Mouse (Mus musculus) heart, postnatal 10 days (tissue): Measurements from ENCODE around the gene Fgfr2. TPM values are rescaled to one million over a fixed set of nuclear protein-coding genes. Genes with fewer than 3 reads are reported as not detected.
A peak's percentile ranks its signal among the peaks of the same experiment; 100 is the strongest.

Experiments used
- DNase-seq, 2 experiments: peaks; one replicate each; pipeline ENCODE4 v3.0.0; 2021
- intact Hi-C: fragments of 180-260 bp; cut with DNase I; formaldehyde crosslinking; loops from one replicate; pipeline ENCODE4 v1.15.1; 2025
- total RNA-seq, 2 experiments: library from RNA; stranded (reverse); gene quantifications; 2 replicates each; pipeline ENCODE4 v1.2.3; 2021

Gene Fgfr2
- total RNA-seq, 2 experiments from 2014 or later: 6.2 to 6.3 TPM

GRCm38 (mm10) chr7:132286630-132287339, 836.4 kb downstream of the Fgfr2 start:
- intact Hi-C loops: loop anchor here (2.0 kb wide), 1 partner anchor 28 kb away; no protein-coding TSS in a partner anchor
- DNase-seq: no peak

DNA sequence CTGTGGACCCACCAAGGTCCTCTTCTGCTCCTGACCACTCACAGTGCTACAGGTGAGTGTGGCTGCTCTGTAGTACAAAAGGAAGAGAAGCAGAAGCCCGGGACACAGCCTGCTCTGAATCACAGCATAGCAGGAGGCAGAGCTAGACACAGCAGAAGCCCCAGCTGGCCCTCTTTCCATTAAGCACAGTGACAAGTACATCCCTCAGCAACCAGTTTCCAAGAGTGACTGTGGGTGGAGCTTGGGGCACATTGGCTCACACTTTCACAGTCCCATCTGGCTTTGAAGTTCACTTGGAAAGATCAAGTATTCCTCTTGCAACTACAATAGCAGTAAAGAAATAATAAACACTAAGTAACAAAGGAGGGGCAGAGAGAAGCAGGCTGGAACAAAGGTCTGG, 838.4 kb downstream of the Fgfr2 start:
- DNase-seq: no peak
- intact Hi-C loops: no loop called here

DNA sequence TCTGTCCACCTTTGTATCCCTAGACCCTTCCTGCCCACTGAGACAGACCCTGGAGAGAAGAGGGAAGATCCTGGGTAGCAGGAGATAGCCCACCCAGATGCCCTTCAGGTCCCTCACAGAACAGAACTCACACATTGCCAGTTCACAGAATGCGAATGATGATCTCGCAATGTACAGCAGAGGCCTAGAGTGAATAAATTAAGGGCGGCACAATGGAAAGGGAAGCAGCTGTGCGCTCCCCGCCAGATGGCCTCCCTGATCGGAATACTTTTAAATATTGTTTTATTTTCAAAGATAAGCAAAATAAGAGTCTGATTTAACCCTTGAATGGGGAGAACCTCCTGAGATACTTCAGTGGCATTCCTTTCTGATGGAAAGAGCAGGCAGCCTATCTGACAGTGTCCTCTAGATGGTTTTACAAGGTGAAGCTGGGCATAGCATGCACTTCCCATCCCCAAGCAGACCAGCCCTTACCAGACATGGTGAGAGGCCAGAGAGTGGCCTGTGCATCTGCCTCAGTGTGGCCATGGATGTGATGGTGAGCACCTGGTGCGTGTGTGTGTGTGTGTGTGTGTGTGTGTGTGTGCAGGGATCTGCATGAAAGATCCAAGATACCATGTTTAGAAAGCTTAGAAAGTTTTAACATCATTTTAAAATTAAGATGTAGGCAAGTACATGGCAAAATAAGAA, 839.0 kb downstream of the Fgfr2 start:
- no peak for DNase-seq
- intact Hi-C loops: no loop called here

DNA sequence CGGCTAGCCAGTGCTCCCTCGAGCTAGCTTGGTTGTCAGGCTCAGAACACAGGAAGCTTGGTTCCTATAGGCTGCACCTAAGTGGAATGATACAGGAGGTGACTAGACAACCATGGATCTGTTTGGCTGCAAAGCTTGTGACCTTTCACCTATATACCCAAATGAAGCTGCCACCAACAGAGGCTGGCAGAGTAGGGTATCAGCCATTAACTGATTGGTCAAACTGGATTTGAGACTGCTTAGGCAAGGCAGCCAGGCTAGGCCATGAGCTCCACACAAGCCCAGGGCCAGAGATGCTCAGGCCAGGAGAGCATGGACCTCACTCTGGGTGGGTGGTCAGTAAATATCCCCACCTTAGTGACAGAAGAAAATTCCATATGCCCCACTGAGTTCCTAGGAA, 840.6 kb downstream of the Fgfr2 start:
- peak in 1 of 2 experiments; percentile 36 for DNase-seq
- intact Hi-C loops: loop anchor here (2.0 kb wide), 1 partner anchor 34 kb away; no protein-coding TSS in a partner anchor

DNA sequence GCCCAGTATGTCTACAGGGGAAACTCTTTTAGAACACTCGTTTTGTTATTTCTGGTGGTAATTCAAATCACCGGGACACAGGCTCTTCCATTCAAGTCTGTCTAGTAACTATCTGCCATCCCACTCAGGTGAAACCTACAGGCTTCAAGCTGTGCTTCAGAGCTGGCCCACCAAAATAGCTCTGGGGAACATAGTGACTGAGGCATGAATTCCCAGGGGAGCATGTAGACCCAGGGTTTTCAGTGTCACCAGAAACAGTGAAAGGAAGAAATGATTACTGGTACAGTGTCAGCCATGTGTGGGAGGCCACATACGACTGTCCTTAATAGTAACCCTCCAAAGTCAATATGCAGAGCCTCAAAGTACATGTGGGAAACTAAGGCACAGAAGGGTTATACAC, 841.0 kb downstream of the Fgfr2 start:
- no peak for DNase-seq
- intact Hi-C loops: loop anchor here (2.0 kb wide), 1 partner anchor 33 kb away; no protein-coding TSS in a partner anchor

DNA sequence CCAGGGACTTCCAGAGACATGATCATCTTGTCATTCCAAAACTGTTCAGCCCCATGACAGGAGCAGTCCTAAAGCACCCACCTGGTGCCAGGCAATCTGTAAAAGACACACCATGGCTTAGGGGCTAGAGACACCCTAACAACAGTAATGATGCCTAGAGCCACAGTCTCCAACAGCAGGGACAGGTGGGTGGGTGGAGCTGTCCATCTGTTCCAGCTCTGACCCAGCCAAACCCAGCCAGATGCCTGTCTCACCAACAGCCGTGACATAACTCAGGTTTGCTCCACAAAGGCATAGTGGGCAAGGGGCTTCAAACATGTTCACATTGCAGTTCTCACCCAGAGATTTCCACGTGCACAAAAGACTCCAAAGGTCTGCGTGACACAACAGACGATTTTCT, 841.4 kb downstream of the Fgfr2 start:
- no peak for DNase-seq
- intact Hi-C loops: loop anchor here (2.0 kb wide), 1 partner anchor 33 kb away; no protein-coding TSS in a partner anchor

DNA sequence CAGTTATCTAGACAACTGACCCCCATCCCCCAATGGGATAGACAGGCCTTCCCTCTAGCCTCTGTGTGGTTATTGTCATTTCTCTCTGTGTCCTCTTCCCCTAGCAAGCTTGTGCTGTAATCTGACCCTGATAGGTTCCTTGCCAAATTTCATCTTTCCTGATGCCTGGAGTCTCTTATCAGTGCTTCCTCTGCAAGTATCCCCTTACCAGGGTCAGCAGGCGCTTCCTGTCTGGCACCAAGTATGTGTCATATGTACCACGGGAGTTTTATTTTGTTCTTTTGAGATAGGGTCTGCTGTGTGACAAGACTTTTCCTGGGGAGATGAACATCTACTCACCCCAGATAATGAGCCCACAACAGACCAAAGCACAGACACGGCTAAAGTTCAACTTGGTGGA, 844.5 kb downstream of the Fgfr2 start:
- no peak for DNase-seq

GRCm38 (mm10) chr7:132276287-132276686, 846.9 kb downstream of the Fgfr2 start:
- no peak for DNase-seq
- intact Hi-C loops: no loop called here

More for the DNA sequence above, 844.5 kb downstream of the Fgfr2 start:
- intact Hi-C loops: no loop called here

- DNase-seq: no peak
- intact Hi-C loops: no loop called here
These were observed 849.2 kb downstream of the Fgfr2 start for GRCm38 (mm10) chr7:132273741-132274513.

- intact Hi-C loops: no loop called here
- no peak for DNase-seq
These were observed 850.2 kb downstream of the Fgfr2 start for GRCm38 (mm10) chr7:132272984-132273383.

GRCm38 (mm10) chr7:132270364-132270763, 852.8 kb downstream of the Fgfr2 start:
- intact Hi-C loops: no loop called here
- no peak for DNase-seq

- DNase-seq: no peak
- intact Hi-C loops: no loop called here
These were observed 853.5 kb downstream of the Fgfr2 start for GRCm38 (mm10) chr7:132269661-132270060.

- no peak for DNase-seq
- intact Hi-C loops: no loop called here
These were observed 855.2 kb downstream of the Fgfr2 start for GRCm38 (mm10) chr7:132267721-132268498.

- intact Hi-C loops: no loop called here
These were observed 858.4 kb downstream of the Fgfr2 start for GRCm38 (mm10) chr7:132264763-132265162.

GRCm38 (mm10) chr7:132263186-132263585, 860.0 kb downstream of the Fgfr2 start:
- DNase-seq: no peak
- intact Hi-C loops: no loop called here

More at GRCm38 (mm10) chr7:132264763-132265162, 858.4 kb downstream of the Fgfr2 start:
- DNase-seq: no peak

- DNase-seq: no peak
- intact Hi-C loops: no loop called here
These were observed 860.5 kb downstream of the Fgfr2 start for GRCm38 (mm10) chr7:132262696-132263095.

- intact Hi-C loops: no loop called here
- DNase-seq: no peak
These were observed 861.3 kb downstream of the Fgfr2 start for GRCm38 (mm10) chr7:132261885-132262284.

DNA sequence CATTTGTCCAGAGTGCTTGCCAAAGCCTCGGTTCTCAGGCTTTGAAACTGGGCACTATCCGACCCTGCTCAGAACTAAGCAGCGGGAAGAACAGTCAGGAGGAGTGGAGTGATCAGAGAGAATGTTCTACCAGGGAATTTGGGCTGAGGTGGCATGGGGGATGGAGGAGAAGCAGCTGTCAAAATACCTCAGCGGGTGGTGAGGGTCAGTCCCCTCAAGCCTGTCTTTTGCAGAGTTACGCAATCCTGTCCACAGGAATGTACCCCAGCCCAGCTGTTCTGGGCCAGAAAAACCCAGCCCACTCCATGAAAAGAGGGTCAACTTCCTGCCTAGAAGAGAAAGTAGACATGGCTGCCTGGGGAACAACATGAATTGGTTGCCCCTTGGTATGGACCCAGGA, 862.5 kb downstream of the Fgfr2 start:
- intact Hi-C loops: no loop called here
- no peak for DNase-seq

- peak in 1 of 2 experiments; percentile 39 for DNase-seq
- intact Hi-C loops: no loop called here
These were observed 864.3 kb downstream of the Fgfr2 start for GRCm38 (mm10) chr7:132258817-132259216.

- intact Hi-C loops: no loop called here
- DNase-seq: no peak
These were observed 864.9 kb downstream of the Fgfr2 start for GRCm38 (mm10) chr7:132258216-132258615.
